Mouse (Mus musculus) layer of hippocampus, adult 2 months (tissue): ENCODE measurements around the gene Mtf1. TPM values are rescaled to one million over a fixed set of nuclear protein-coding genes. Genes with fewer than 3 reads are reported as not detected.

ENCODE experiments used
- DNase-seq, 2 experiments: peaks; one replicate each; pipeline ENCODE4 v3.0.0; 2022; ENCODE audit warnings: low spot score in 2 of 2
- H3K27ac ChIP-seq: fragments of 200-600 bp; 2 replicates; pipeline ENCODE4 v1.8.1; 2022
- H3K4me3 ChIP-seq: fragments of 200-600 bp; 2 replicates; pipeline ENCODE4 v1.8.1; 2022; ENCODE audit warnings: mild to moderate bottlenecking
- CTCF ChIP-seq: fragments of 200-600 bp; conservative IDR thresholded peaks from 2 replicates; pipeline ENCODE4 v1.8.1; 2022; ENCODE audit warnings: antibody characterized with exemption, mild to moderate bottlenecking, moderate library complexity
- long read RNA-seq, 2 experiments: library from polyadenylated mRNA; stranded (forward); transcript quantifications; one replicate each; pipeline ENCODE4 v2.0.0; 2021; ENCODE audit warnings: borderline mapping rate in 2 of 2
- total RNA-seq, 2 experiments: library from RNA; stranded (reverse); gene quantifications; 2 replicates each; pipeline ENCODE4 v1.2.3; 2021

The Mtf1 gene
- 10 to 100 TPM; 24.6 to 24.8 TPM for total RNA-seq
- long read RNA-seq, experiment 1, full-length matches to known transcripts = 8 of 13 reads
- long read RNA-seq, experiment 1, partial matches to known transcripts = 1 of 13 reads
- long read RNA-seq, experiment 1, other reads (novel, unspliced or antisense) = 4 of 13 reads
- long read RNA-seq, experiment 2, full-length matches to known transcripts = 15 of 27 reads
- long read RNA-seq, experiment 2, partial matches to known transcripts = 7 of 27 reads
- long read RNA-seq, experiment 2, other reads (novel, unspliced or antisense) = 5 of 27 reads

DNA sequence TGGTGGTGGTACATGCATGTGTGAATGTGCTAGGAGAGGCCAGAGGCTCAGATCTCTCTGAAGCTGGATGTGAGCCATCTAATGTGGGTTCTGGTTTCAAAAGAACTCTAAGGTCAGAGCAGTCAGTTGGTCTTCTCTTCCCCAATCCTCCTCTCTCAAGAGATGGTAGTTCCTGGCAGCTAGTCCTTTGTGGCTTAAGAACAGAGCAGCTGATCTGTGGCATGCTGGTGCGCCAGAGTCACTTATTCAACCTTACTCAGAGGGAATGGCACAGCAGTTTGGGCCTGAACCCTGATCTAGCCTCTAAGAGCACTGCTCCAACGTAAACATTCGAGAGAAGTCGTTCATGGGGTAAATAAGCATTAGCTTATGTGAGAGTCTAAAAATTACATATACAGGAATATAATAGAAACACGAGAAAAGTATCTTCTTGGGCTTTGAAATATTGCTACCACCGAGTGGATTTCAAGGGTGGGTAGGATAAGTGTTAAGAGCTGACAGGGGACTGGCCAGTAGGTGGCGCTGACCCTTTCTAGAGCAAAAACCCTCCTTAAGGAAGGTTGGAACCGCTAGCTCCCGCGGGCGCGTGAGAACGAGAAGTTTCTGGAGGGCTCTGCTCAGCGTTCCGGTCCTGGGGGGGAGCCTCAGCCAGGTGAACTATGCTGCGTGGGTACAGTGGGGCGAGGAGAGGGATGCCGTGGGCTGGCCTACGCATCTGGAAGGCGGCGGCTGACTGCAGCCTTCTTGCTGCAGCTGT, at the start of gene Mtf1:
Gene Mtf1, plus strand, starts transcription at position 553 of the 757 bp plus-strand sequence.
- TF ChIP-seq CTCF = peak; percentile 98
- Histone ChIP-seq H3K4me3 (peak within 1 kb of the TSS; percentile 99), H3K27ac (peak within 1 kb of the TSS; percentile 97)
- peak; percentile 81 to 88 for DNase-seq

DNA sequence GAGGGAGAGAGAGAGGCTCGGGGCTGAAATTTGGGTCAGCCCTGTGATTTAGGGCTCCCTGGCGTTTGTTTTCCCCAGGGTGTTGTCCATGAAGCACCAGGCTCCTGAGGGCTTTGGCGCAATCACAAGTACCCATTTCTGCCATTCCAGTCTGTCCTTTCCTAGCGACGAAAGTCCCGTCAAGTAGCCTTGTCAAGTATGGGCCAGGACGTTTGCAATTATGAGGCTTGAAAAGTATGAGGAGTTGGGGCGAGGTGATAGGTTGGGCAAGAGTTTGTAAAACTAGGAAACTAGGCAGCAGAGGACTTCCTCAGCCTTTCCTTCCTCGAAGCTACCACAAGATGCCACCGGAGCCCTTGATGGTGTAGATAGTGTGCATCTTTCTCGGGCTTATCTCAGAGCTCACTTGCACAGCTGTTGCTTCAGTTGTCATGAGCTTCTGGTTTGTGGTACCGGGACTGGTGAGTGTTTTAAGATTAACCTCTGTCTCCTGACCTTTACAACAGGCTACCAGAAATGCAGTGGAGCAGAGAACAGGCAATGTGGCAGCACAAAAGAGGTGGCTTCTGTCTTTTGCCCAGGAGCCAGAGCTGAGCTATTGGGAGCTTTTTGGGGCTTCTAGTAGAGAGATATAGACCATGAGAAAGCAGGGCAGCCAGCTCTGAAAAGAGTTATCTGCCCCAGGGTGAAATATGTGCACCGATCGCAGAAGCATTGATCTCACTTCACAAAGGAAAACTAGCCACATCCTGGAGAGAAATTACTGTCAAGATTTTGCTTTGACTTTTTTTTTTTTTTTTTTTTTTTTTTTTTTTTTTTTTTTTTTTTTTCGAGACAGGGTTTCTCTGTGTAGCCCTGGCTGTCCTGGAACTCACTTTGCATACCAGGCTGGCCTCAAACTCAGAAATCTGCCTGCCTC, 49.4 kb upstream of the Mtf1 start:
- Histone ChIP-seq H3K27ac (peak overlapping the region; percentile 73; the same call in 1 of the 2 replicates), H3K4me3 (peak overlapping the region; percentile 78)
- no peak for TF ChIP-seq CTCF
- DNase-seq = no peak

DNA sequence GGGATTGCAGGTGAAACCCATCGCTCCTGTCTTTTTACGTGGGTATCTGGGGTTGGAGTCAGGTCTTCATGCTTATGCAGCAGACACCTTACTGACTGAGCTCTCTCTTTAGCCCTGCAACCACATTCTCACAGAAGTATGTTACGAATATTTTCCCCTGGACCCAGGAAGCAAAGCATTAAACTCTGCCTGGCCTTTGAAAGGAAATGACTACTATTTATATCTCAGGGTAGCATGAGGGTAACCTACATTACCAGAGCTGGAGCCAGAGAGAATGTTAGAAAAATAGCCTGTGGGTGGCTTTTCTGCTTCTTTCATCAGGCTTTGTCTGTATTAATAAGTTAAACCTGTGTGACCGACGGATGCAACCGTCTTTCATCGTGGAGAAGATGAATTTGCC, 46.4 kb upstream of the Mtf1 start:
- DNase-seq = no peak
- TF ChIP-seq CTCF = no peak
- 0 out of 2 replicates have a peak overlapping the region, but pooled peaks have one; percentile 18 for H3K27ac ChIP-seq

DNA sequence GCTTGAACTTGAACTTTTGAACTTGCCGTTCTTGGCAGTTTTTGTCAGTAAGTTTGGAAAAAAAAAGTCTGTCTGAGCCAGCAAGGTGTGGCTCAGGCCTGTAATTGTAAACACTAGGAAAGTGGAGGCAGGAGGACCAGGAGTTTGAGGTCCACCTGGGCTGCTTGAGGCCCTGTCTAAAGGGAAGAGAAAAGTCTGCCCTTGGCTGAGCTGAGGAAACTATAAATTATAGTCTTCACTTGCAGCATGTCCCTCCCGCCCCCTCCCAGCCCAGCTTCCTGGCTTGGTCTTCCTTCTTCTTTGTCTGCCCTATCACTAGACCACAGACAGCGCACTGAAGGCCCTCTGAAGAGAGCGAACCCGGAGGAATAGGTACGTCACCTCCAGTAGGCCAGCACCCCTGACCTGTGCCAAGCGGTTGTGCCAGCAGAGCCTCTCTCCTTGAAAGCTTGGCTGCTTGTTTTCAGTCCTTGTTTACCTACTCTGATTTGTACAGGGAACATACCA, 42.5 kb upstream of the Mtf1 start:
- no peak for DNase-seq
- no peak for TF ChIP-seq CTCF
- Histone ChIP-seq H3K4me3 (no peak overlapping the region), H3K27ac (no peak overlapping the region)

More for the DNA sequence above, 46.4 kb upstream of the Mtf1 start:
- no peak overlapping the region for H3K4me3 ChIP-seq

DNA sequence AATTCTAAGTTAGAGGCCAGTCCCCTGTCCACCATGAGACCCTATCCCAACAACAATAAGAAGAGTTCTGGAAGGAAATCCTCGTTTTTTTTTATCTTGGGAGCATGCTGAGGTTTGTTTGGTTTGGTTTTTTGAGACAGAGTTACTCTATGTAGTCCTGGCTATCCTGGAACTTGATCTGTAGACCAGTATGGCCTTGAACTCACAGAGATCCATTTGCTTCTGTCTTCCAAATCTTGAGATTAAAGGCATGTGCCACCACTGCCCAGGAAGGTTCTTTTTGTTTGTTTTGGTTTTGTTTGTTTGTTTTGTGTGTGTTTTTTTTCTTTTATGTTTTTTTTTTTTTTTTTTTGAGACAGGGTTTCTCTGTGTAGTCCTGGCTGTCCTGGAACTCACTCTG, 40.7 kb upstream of the Mtf1 start:
- Histone ChIP-seq H3K27ac (no peak overlapping the region), H3K4me3 (no peak overlapping the region)
- no peak for DNase-seq
- TF ChIP-seq CTCF = no peak

DNA sequence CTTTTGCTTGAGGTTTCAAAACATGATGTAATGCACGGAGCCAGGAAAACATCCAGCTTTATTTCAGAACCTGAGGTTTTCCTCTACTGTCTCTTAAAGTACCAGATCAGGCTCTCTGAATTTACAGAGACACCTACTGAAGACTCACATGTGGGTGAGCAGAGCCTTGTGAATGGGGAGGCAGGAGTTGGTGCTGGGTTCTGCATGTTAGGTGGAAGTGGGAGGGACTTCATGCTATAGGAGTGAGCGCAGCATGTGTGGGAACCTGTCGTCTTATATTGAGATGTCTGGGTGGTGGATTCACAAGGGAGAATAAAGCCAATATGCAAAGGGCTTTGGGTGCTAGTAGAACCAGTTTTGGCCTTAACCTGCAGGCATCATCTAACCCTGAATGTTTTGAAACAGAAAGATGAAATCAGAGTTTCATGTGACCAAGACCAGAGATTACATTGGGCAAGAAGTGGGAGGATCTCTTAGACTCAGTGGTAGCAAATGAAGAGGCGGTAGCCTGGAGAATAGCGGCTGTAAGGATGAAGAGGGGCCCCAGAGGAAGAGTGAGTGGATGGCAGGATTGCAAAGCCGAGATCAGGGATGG, 38.9 kb upstream of the Mtf1 start:
- DNase-seq = no peak
- Histone ChIP-seq H3K27ac (no peak overlapping the region), H3K4me3 (no peak overlapping the region)
- no peak for TF ChIP-seq CTCF

DNA sequence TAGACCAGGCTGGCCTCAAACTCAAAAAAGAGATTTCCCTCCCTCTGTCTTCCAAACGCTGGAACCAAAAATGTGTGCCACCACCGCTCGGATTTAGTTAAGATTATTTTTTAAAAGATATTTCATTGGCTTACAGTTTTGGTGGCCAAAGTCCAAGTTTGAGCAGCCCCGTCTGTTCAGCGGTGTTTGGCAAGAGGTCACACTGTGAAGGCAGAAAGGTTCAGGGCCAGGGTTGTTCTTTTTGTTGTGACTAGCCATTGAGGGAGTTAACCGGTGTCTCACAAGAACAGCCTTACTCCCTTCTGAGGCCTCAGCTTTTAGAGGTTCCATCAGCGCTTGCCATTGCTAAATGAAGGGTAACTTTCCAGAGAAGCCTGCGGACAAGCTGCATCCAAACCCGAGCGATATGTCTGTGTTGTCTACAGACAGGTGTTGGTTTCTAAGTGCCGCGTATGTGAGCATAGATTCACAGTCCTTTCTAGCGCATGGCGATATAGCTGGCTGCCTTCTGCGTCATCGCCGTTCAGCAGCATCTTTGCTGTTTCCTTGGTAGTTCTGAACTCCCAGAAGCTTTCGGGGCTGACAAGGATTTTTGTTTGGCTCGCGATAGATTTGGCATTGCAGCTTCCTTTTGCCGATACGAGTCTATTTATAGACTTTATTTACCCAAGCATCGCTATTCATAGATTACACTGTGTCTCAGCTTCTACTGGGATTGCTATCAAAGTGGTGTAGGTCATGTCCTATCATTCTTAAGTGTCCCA, 35.9 kb upstream of the Mtf1 start:
- TF ChIP-seq CTCF = no peak
- peak overlapping the region; percentile 64 for H3K27ac ChIP-seq
- DNase-seq = peak in 1 of 2 experiments; percentile 46
- peak overlapping the region; percentile 5 for H3K4me3 ChIP-seq

DNA sequence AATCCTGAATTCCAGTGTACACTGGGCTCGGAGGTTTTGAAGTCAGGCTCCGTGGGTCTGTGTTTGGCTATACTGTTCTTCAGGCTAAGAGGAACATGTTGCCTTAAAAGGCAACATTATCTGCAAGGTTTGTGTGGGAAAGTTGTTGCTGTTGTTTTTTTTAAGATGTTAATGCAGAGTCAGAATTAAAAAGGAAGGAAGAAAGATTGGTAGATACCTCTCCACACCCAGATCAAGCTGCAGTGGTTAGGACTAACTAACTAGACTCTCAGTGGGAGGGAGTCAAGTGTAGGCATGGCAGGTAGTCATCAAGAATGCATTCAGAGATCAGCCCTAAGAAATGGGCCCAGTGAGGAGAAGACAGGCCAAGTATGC, 35.4 kb upstream of the Mtf1 start:
- no peak for DNase-seq
- peak overlapping the region; percentile 64 for H3K27ac ChIP-seq
- peak overlapping the region; percentile 5; the same call in 1 of the 2 replicates for H3K4me3 ChIP-seq
- no peak for TF ChIP-seq CTCF

DNA sequence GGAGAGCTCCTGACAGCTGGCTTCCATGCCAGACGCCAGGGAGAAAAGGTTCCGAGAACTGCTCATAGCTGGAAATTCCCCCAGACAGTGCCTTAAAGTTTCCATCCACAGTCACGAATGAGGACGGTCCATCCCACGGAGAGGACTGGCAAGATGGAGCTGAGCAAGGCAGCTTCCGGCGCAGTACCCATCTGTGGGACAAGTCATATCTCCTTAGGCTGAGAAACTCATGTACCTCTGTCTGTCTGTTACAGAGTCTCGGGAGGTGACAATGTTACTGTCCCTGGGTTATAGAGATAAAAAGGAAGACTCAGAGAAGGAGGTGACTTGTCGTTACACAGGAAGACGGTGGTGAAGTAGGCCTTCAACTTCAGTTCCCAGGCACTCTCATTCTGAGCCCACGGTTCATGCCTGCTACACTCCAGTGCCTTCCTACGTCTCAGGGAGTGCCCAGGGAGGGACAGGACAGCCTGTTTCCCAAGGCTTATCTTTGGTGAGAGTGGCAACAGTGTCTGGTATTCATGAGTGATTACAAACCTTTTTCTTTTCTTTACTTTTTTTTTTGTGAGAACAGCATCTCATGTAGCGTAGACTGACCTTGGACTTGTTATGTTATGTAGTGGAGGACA, 32.8 kb upstream of the Mtf1 start:
- no peak for TF ChIP-seq CTCF
- H3K4me3 ChIP-seq = no peak overlapping the region
- no peak for DNase-seq
- H3K27ac ChIP-seq = peak overlapping the region; percentile 46; the same call in 1 of the 2 replicates

DNA sequence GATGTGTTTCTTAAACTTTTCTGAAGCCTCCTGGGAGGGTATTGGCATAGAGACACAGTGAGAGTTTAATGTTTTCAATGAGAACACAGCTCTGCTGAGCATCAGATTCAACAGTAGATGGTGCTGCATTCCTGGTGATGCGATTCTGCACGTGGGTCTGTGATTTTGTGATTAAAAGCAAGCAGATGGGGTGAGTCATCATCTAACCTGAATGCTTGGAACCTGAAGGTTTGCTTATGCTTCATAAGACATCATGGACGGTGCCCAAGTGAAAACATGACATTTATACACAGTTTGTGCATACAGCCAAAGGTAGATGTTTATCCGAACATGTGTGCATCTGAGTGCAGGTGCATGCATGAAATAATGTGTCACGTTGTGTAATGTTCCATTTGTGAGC, 31.3 kb upstream of the Mtf1 start:
- peak; percentile 44 to 64 for DNase-seq
- H3K27ac ChIP-seq = no peak overlapping the region
- TF ChIP-seq CTCF = peak; percentile 75
- H3K4me3 ChIP-seq = no peak overlapping the region

DNA sequence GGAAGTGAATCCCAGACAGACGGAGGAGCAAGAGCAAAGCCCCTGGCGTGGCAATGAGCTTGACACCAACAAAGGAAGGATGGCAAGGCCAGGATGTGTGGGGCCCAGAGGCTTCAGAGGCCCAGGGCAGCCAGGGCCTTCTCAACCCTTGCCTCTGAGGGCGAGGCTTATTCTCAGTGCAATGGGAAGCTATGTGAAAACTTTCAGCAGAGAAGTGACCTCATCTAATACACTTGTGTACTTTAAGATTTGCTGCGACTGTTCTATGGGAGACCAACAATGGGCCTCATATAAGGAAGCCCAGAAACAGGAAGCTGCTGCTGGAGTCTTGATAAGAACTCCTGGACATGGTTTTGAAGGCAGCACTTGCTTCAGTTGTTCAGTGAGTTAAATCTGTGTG, 29.8 kb upstream of the Mtf1 start:
- no peak overlapping the region for H3K4me3 ChIP-seq
- no peak for DNase-seq
- no peak for TF ChIP-seq CTCF
- no peak overlapping the region for H3K27ac ChIP-seq
